Comparison of ENCODE assay signal across 25 mouse cellular contexts in the genomic region with DNA sequence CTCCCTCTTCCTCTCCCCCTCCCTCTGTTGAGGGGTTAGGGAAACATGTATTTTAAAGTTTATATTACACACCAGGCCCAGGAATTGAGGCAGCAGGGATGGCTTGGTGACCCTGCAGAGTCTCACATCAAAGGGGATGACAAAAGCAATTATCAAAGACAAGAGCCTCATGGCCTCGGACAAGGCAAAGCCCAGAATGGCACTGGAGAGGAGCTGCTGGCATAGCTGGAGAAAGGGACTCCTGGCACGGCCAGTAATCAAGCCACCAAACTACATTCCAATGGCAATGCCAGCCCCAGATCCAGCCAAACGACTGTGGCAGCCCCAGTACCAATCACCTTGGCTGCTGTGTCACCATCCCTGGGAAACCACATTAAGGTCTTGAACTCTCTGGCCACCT. TPM values are rescaled to one million over a fixed set of nuclear protein-coding genes. Genes with fewer than 3 reads are reported as not detected.
DNase-seq lines count a peak whose midpoint lies in the region; ATAC-seq and TF ChIP-seq lines count a peak whose summit lies in the region.
"Had no signal": no experiment of that assay in that cellular context is flagged by ENCODE, and none has a peak within 500 bp of the region (broad histone marks: within the 10 kb centered on the region; RNA-seq: fewer than 3 reads in every experiment).

No protein-coding gene starts in this region.

- TF ChIP-seq CTCF in spleen, adult 2 months (IDR thresholded peaks at IDR 0.05; ENCODE audit: extremely low read depth, insufficient read depth, insufficient read length, insufficient replicate concordance), result no peak

- peaks cover 29% of the 10 kb centered on the region; the same call in 1 of the 2 replicates for H3K4me1 ChIP-seq in spleen, adult 2 months (ENCODE audit: control insufficient read depth, insufficient read depth, insufficient read length)
- H3K4me1 ChIP-seq: forebrain, embryonic 15.5 days had no signal

- ATAC-seq in megakaryocyte-erythroid progenitor cell, adult 5-6 weeks (replicated peaks; ENCODE audit: low FRiP score, low TSS enrichment, poor library complexity, severe bottlenecking), result no peak
- ATAC-seq: activated CD4-positive, CD25-positive, alpha-beta regulatory T cell, adult 4 months; forebrain, embryonic 15.5 days; inflammation-experienced regulatory T-cells, adult 6 months; liver, embryonic 12.5 days had no signal

- H3K36me3 ChIP-seq in spleen, adult 2 months (ENCODE audit: control insufficient read depth, insufficient read depth, low read length), result no peaks in the 10 kb centered on the region
- H3K36me3 ChIP-seq: embryonic facial prominence, embryonic 12.5 days; forebrain, embryonic 15.5 days; hindbrain, embryonic 13.5 days; limb, embryonic 12.5 days; liver, embryonic 12.5 days; midbrain, embryonic 10.5 days; neural tube, embryonic 12.5 days had no signal

- peak overlapping the region; percentile 56 for H3K27ac ChIP-seq in spleen, adult 2 months (ENCODE audit: insufficient read depth, low read length)
- H3K27ac ChIP-seq: embryonic facial prominence, embryonic 12.5 days; forebrain, embryonic 15.5 days; hindbrain, embryonic 13.5 days; limb, embryonic 12.5 days; liver, embryonic 12.5 days; midbrain, embryonic 10.5 days; neural tube, embryonic 12.5 days had no signal

- 53% methylated on average over 3 of the region's 3 CpGs for WGBS in spleen, adult 2 months

- no peak overlapping the region for H3K4me3 ChIP-seq in spleen, adult 2 months (ENCODE audit: extremely low read depth, insufficient read depth, insufficient read length)
- H3K4me3 ChIP-seq: embryonic facial prominence, embryonic 12.5 days; erythroblast, embryonic 14.5 days; forebrain, embryonic 15.5 days; hindbrain, embryonic 13.5 days; limb, embryonic 12.5 days; liver, embryonic 12.5 days; midbrain, embryonic 10.5 days; neural tube, embryonic 12.5 days had no signal

- DNase-seq in embryo, embryonic 10.5 days (ENCODE audit: low spot score), result peak; percentile 29
- no peak for DNase-seq in embryo, embryonic 10 days (ENCODE audit: low spot score)
- no peak for DNase-seq in spleen, adult 2 months (ENCODE audit: low read depth in 1 of 2, low spot score in 2 of 2)
- no peak for DNase-seq in spleen, postnatal 36 days (ENCODE audit: low spot score in 2 of 2)
- DNase-seq in Muller cell, postnatal 12 days (ENCODE audit: inconsistent ontology term), result peak; percentile 78
- DNase-seq in retina, embryonic 14.5 days (ENCODE audit: low spot score), result peak; percentile 48
- no peak for DNase-seq in right cerebral cortex, adult 18-20 months
- DNase-seq: cerebellum, adult 18-20 months; cerebellum, postnatal 25 days; gastrocnemius, postnatal 36 days; kidney, adult 8-10 months; kidney, postnatal 4 days; lung, embryonic 14.5 days; lung, postnatal 4 days had no signal

- TF ChIP-seq POLR2A in spleen, adult 2 months (IDR thresholded peaks at IDR 0.05; ENCODE audit: low read depth, low read length), result no peak

- no peaks in the 10 kb centered on the region for H3K27me3 ChIP-seq in spleen, adult 2 months (ENCODE audit: control insufficient read depth, insufficient read depth, low read length)
- H3K27me3 ChIP-seq: embryonic facial prominence, embryonic 12.5 days; forebrain, embryonic 15.5 days; hindbrain, embryonic 13.5 days; limb, embryonic 12.5 days; liver, embryonic 12.5 days; neural tube, embryonic 12.5 days had no signal

RNA-seq across cellular contexts. Expression of gene Zmynd8, which starts 26.3 kb away (rescaled TPM):
- 25.0 and 25.4 TPM in 2 replicates for polyA plus RNA-seq in spleen, adult 2 months (2012; rRNA removed)
- 70.9 and 80.1 TPM in 2 replicates for total RNA-seq in megakaryocyte-erythroid progenitor cell, adult 5-6 weeks (2014; fragmentation: Nextera tagmentation)
- total RNA-seq in megakaryocyte-erythroid progenitor cell, adult 5-6 weeks (2017), result 27.2 and 42.9 TPM in 2 replicates

Comparison
In these comparisons a context has a peak if more than half of its experiments do, and no peak if none do; other contexts are left out.
1. DNase-seq: peak in embryo, embryonic 10.5 days (single experiment), Muller cell, postnatal 12 days (single experiment) and retina, embryonic 14.5 days (single experiment); none in embryo, embryonic 10 days (single experiment), spleen, adult 2 months (0 of 2), spleen, postnatal 36 days (0 of 2) and right cerebral cortex, adult 18-20 months (single experiment).